In genomic region chr2:181212389-181213020, GRCm38 (mm10) we compare ENCODE assay signal across 8 mouse cellular contexts. TPM values are rescaled to one million over a fixed set of nuclear protein-coding genes. Genes with fewer than 3 reads are reported as not detected.
DNase-seq lines count a peak whose midpoint lies in the region; ATAC-seq and TF ChIP-seq lines count a peak whose summit lies in the region.

No protein-coding gene starts in this region.

- H3K4me3 ChIP-seq in heart, embryonic 12.5 days: peak overlapping the region; percentile 31
- H3K4me3 ChIP-seq in bone marrow, adult 2 months (replicated peaks; ENCODE audit: control insufficient read depth, low read depth, low read length): peak overlapping the region; percentile 29
- peak overlapping the region; percentile 49 for H3K4me3 ChIP-seq in liver, embryonic 15.5 days (replicated peaks)

- no peaks in the 10 kb centered on the region for H3K36me3 ChIP-seq in heart, embryonic 12.5 days
- H3K36me3 ChIP-seq in liver, embryonic 15.5 days (replicated peaks): no peaks in the 10 kb centered on the region
- no peaks in the 10 kb centered on the region for H3K36me3 ChIP-seq in splenic B cell, adult 2 months (ENCODE audit: control insufficient read depth, insufficient read depth, low read length, poor library complexity, severe bottlenecking)

- peak; percentile 25; the same call in 1 of the 2 replicates for ATAC-seq in heart, embryonic 12.5 days (ENCODE audit: insufficient number of reproducible peaks, low FRiP score)
- ATAC-seq in hematopoietic stem cell, adult 5-6 weeks (replicated peaks in 1 of 2; ENCODE audit: insufficient read depth in 1 of 2, low FRiP score in 2 of 2, low TSS enrichment in 1 of 2, low read depth in 1 of 2, poor library complexity in 2 of 2, severe bottlenecking in 2 of 2): peak; percentile 46 to 47; a peak in 3 of 4 replicates
- ATAC-seq in liver, embryonic 15.5 days (ENCODE audit: insufficient read depth): 0 out of 2 replicates have a peak, but pooled peaks have one; percentile 16

- no peak for TF ChIP-seq CTCF in bone marrow, adult 2 months (IDR thresholded peaks at IDR 0.05; ENCODE audit: control insufficient read depth, insufficient read depth, low read length)

- no peaks in the 10 kb centered on the region for H3K9me3 ChIP-seq in heart, embryonic 12.5 days (replicated peaks)
- no peaks in the 10 kb centered on the region for H3K9me3 ChIP-seq in liver, embryonic 15.5 days (replicated peaks)

- peaks cover 4% of the 10 kb centered on the region; the same call in 1 of the 2 replicates for H3K4me1 ChIP-seq in heart, embryonic 12.5 days (replicated peaks)
- no peaks in the 10 kb centered on the region for H3K4me1 ChIP-seq in bone marrow, adult 2 months (ENCODE audit: control insufficient read depth, insufficient read depth, low read length)
- H3K4me1 ChIP-seq in liver, embryonic 15.5 days (replicated peaks): peaks cover 35% of the 10 kb centered on the region

- peak overlapping the region; percentile 61 for H3K4me2 ChIP-seq in heart, embryonic 12.5 days
- peak overlapping the region; percentile 73 for H3K4me2 ChIP-seq in liver, embryonic 15.5 days

- H3K27me3 ChIP-seq in heart, embryonic 12.5 days (replicated peaks): peaks cover 70% of the 10 kb centered on the region
- peaks cover 69% of the 10 kb centered on the region for H3K27me3 ChIP-seq in liver, embryonic 15.5 days
- no peaks in the 10 kb centered on the region for H3K27me3 ChIP-seq in splenic B cell, adult 2 months (ENCODE audit: control insufficient read depth, insufficient read depth, low read length, poor library complexity, severe bottlenecking)

- 3% methylated on average over 34 of the region's 34 CpGs for WGBS in heart, embryonic 12.5 days
- 3% methylated on average over 34 of the region's 34 CpGs for WGBS in bone marrow, adult 2 months
- 3% methylated on average over 34 of the region's 34 CpGs for WGBS in liver, embryonic 15.5 days (ENCODE audit: insufficient replicate concordance)

- no peak for DNase-seq in heart, adult 9 months (ENCODE audit: low spot score in 2 of 2)
- peak; percentile 43 for DNase-seq in splenic B cell, adult 2 months (ENCODE audit: low read depth, low spot score)
- DNase-seq in layer of hippocampus, postnatal 25 days (ENCODE audit: extremely low spot score in 1 of 2, low spot score in 1 of 2): no peak
- DNase-seq in cerebellum, postnatal 14 days: no peak

- H3K9ac ChIP-seq in heart, embryonic 12.5 days: no peak overlapping the region
- peak overlapping the region; percentile 37; the same call in 1 of the 2 replicates for H3K9ac ChIP-seq in liver, embryonic 15.5 days

- peak; percentile 13; the same call in 1 of the 2 replicates for TF ChIP-seq POLR2A in bone marrow, adult 2 months (IDR thresholded peaks at IDR 0.05; ENCODE audit: borderline replicate concordance, control insufficient read depth, low read depth, low read length)

- no peak overlapping the region for H3K27ac ChIP-seq in heart, embryonic 12.5 days (ENCODE audit: poor library complexity, severe bottlenecking)
- no peak overlapping the region for H3K27ac ChIP-seq in bone marrow, adult 2 months (ENCODE audit: control insufficient read depth, insufficient read depth, low read depth, low read length, poor library complexity)
- no peak overlapping the region for H3K27ac ChIP-seq in liver, embryonic 15.5 days (replicated peaks)

RNA-seq across cellular contexts. Expression of gene Srms, which starts 0.5 kb away (rescaled TPM):
- polyA plus RNA-seq in heart, embryonic 12.5 days (2016; fragmentation: Nextera tagmentation; extraction: Ambion mirVana): 0.23 and 0.32 TPM in 2 replicates
- polyA plus RNA-seq in bone marrow, adult 2 months (2011; ENCODE audit: insufficient read depth, insufficient read length, low replicate concordance, missing spikeins): not detected in 2 replicates
- total RNA-seq in hematopoietic stem cell, adult 5-6 weeks (2017): 0.25 TPM in 1 of 2 replicates, not detected in the other
- 0.32 and 0.44 TPM in 2 replicates for polyA plus RNA-seq in liver, embryonic 15.5 days (2015; fragmentation: Nextera tagmentation; extraction: Ambion mirVana)
- total RNA-seq in layer of hippocampus, postnatal 25 days (2021): under 1 TPM; 0.22 to 0.42 TPM

RNA-seq across cellular contexts. Expression of gene Fndc11, which starts 7.3 kb away (rescaled TPM):
- polyA plus RNA-seq in heart, embryonic 12.5 days (2016; fragmentation: Nextera tagmentation; extraction: Ambion mirVana): not detected in 2 replicates
- polyA plus RNA-seq in bone marrow, adult 2 months (2011; ENCODE audit: insufficient read depth, insufficient read length, low replicate concordance, missing spikeins): not detected in 2 replicates
- 0.63 TPM in 1 of 2 replicates, not detected in the other for total RNA-seq in hematopoietic stem cell, adult 5-6 weeks (2017)
- 0.17 and 0.26 TPM in 2 replicates for polyA plus RNA-seq in liver, embryonic 15.5 days (2015; fragmentation: Nextera tagmentation; extraction: Ambion mirVana)
- not detected for total RNA-seq in layer of hippocampus, postnatal 25 days (2021)

RNA-seq across cellular contexts. Expression of gene Ptk6, which starts 9.9 kb away (rescaled TPM):
- not detected in 2 replicates for polyA plus RNA-seq in heart, embryonic 12.5 days (2016; fragmentation: Nextera tagmentation; extraction: Ambion mirVana)
- polyA plus RNA-seq in bone marrow, adult 2 months (2011; ENCODE audit: insufficient read depth, insufficient read length, low replicate concordance, missing spikeins): not detected in 2 replicates
- not detected in 2 replicates for total RNA-seq in hematopoietic stem cell, adult 5-6 weeks (2017)
- polyA plus RNA-seq in liver, embryonic 15.5 days (2015; fragmentation: Nextera tagmentation; extraction: Ambion mirVana): 0.14 and 0.21 TPM in 2 replicates
- total RNA-seq in layer of hippocampus, postnatal 25 days (2021): not detected

RNA-seq across cellular contexts. Expression of gene Ppdpf, which starts 25.5 kb away (rescaled TPM):
- polyA plus RNA-seq in heart, embryonic 12.5 days (2016; fragmentation: Nextera tagmentation; extraction: Ambion mirVana): 174 and 175 TPM in 2 replicates
- polyA plus RNA-seq in bone marrow, adult 2 months (2011; ENCODE audit: insufficient read depth, insufficient read length, low replicate concordance, missing spikeins): 43.8 and 59.8 TPM in 2 replicates
- total RNA-seq in hematopoietic stem cell, adult 5-6 weeks (2017): 128 and 168 TPM in 2 replicates
- polyA plus RNA-seq in liver, embryonic 15.5 days (2015; fragmentation: Nextera tagmentation; extraction: Ambion mirVana): 95.8 and 96.4 TPM in 2 replicates
- total RNA-seq in layer of hippocampus, postnatal 25 days (2021): 100 to 1,000 TPM; 110 to 113 TPM

RNA-seq across cellular contexts. Expression of gene Helz2, which starts 29.3 kb away (rescaled TPM):
- 1.7 and 1.9 TPM in 2 replicates for polyA plus RNA-seq in heart, embryonic 12.5 days (2016; fragmentation: Nextera tagmentation; extraction: Ambion mirVana)
- 11.2 and 29.3 TPM in 2 replicates for polyA plus RNA-seq in bone marrow, adult 2 months (2011; ENCODE audit: insufficient read depth, insufficient read length, low replicate concordance, missing spikeins)
- 12.4 and 16.3 TPM in 2 replicates for total RNA-seq in hematopoietic stem cell, adult 5-6 weeks (2017)
- polyA plus RNA-seq in liver, embryonic 15.5 days (2015; fragmentation: Nextera tagmentation; extraction: Ambion mirVana): 2.3 and 2.6 TPM in 2 replicates
- total RNA-seq in layer of hippocampus, postnatal 25 days (2021): 1 to 10 TPM; 1.8 to 2.1 TPM
